Mouse (Mus musculus) spleen, adult 2 months (tissue): ENCODE measurements around the gene Pdik1l. TPM values are rescaled to one million over a fixed set of nuclear protein-coding genes. Genes with fewer than 3 reads are reported as not detected.

Source experiments
- DNase-seq, 2 experiments: peaks; one replicate each; pipeline versions ENCODE4 v3.0.0 to v3.0.0-alpha.2; 2012 to 2021; ENCODE audit warnings: low spot score in 2 of 2, low read depth in 1 of 2
- H3K27ac ChIP-seq: fragments of 200-500 bp; 2 replicates; pipeline ENCODE4 v1.5.1; 2012; ENCODE audit warnings: low read length, inconsistent platforms; ENCODE audit not compliant: insufficient read depth
- H3K27me3 ChIP-seq: fragments of 200-500 bp; 2 replicates; pipeline ENCODE4 v1.6.1; 2012; ENCODE audit warnings: mild to moderate bottlenecking, moderate library complexity, low read length, inconsistent platforms; ENCODE audit not compliant: control insufficient read depth, insufficient read depth
- H3K36me3 ChIP-seq: fragments of 200-500 bp; 2 replicates; pipeline ENCODE4 v1.6.1; 2012; ENCODE audit warnings: mild to moderate bottlenecking, low read length, inconsistent platforms; ENCODE audit not compliant: control insufficient read depth, insufficient read depth
- H3K4me1 ChIP-seq: fragments of 200-500 bp; 2 replicates; pipeline ENCODE4 v1.6.1; 2011; ENCODE audit warnings: inconsistent platforms; ENCODE audit not compliant: control insufficient read depth, insufficient read depth, insufficient read length
- H3K4me3 ChIP-seq: fragments of 200-500 bp; 2 replicates; pipeline ENCODE4 v1.5.1; 2011; ENCODE audit warnings: mild to moderate bottlenecking, inconsistent platforms; ENCODE audit not compliant: insufficient read depth, insufficient read length; ENCODE audit errors: extremely low read depth
- CTCF ChIP-seq: fragments of 200-500 bp; IDR thresholded peaks from 2 replicates; pipeline ENCODE4 v1.5.1; 2011; ENCODE audit warnings: mild to moderate bottlenecking, inconsistent platforms; ENCODE audit not compliant: insufficient read depth, insufficient read length, insufficient replicate concordance; ENCODE audit errors: extremely low read depth
- POLR2A ChIP-seq: fragments of 200-500 bp; IDR thresholded peaks from 2 replicates; pipeline ENCODE4 v1.6.1; 2011; ENCODE audit warnings: low read depth, low read length, inconsistent platforms
- WGBS: fragments of 180-500 bp; shearing (Covaris S2); methylation state at CpG from one replicate; pipeline ENCODE4 v1.1.7; 2018; 5-methylcytosine and 5-hydroxymethylcytosine counted together
- polyA plus RNA-seq: library from polyadenylated mRNA; depleted of rRNA; stranded (reverse); fragments of >200 nt; gene quantifications from 2 replicates; pipeline ENCODE4 v1.2.3, GENCODE M21; 2012

The Pdik1l gene
- polyA plus RNA-seq, 1 experiment: 3.6 TPM

GRCm38 (mm10) chr4:134319674-134320073 lies 32.0 kb upstream of the Pdik1l start:
- 75% methylated on average over 5 of the region's 5 CpGs for WGBS
- no peaks in the 10 kb centered on the region for H3K36me3 ChIP-seq
- TF ChIP-seq POLR2A (no peak), CTCF (no peak)
- no peak overlapping the region for H3K4me3 ChIP-seq
- H3K27ac ChIP-seq: no peak overlapping the region
- no peak for DNase-seq
- H3K27me3 ChIP-seq: no peaks in the 10 kb centered on the region
- no peaks in the 10 kb centered on the region for H3K4me1 ChIP-seq

GRCm38 (mm10) chr4:134319074-134319473 lies 31.4 kb upstream of the Pdik1l start:
- Histone ChIP-seq H3K4me3 (no peak overlapping the region), H3K27me3 (no peaks in the 10 kb centered on the region), H3K27ac (no peak overlapping the region), H3K4me1 (no peaks in the 10 kb centered on the region), H3K36me3 (no peaks in the 10 kb centered on the region)
- TF ChIP-seq CTCF (no peak), POLR2A (no peak)
- 87% methylated on average over 5 of the region's 5 CpGs for WGBS
- no peak for DNase-seq

- no peaks in the 10 kb centered on the region for H3K36me3 ChIP-seq
- no peak for DNase-seq
- no peak for TF ChIP-seq POLR2A
- TF ChIP-seq CTCF: no peak
- H3K4me3 ChIP-seq: no peak overlapping the region
- WGBS: 53% methylated on average over 16 of the region's 16 CpGs
- no peaks in the 10 kb centered on the region for H3K4me1 ChIP-seq
- no peak overlapping the region for H3K27ac ChIP-seq
- H3K27me3 ChIP-seq: no peaks in the 10 kb centered on the region
Observed at GRCm38 (mm10) chr4:134316390-134316789, 28.7 kb upstream of the Pdik1l start.

- H3K27me3 ChIP-seq: no peaks in the 10 kb centered on the region
- no peaks in the 10 kb centered on the region for H3K4me1 ChIP-seq
- TF ChIP-seq CTCF (no peak), POLR2A (no peak)
- no peak for DNase-seq
- H3K4me3 ChIP-seq: no peak overlapping the region
- 96% methylated on average over 9 of the region's 9 CpGs for WGBS
- H3K36me3 ChIP-seq: no peaks in the 10 kb centered on the region
- H3K27ac ChIP-seq: no peak overlapping the region
Observed at GRCm38 (mm10) chr4:134315470-134315869, 27.8 kb upstream of the Pdik1l start.

GRCm38 (mm10) chr4:134314876-134315275 lies 27.2 kb upstream of the Pdik1l start, which contains the start of gene Trim63:
TSS of gene Trim63 (plus strand) at chr4:134315120.
- no peaks in the 10 kb centered on the region for H3K4me1 ChIP-seq
- no peaks in the 10 kb centered on the region for H3K27me3 ChIP-seq
- whole genome bisulfite sequencing: 73% methylated on average over 11 of the region's 11 CpGs
- TF ChIP-seq CTCF (no peak), POLR2A (no peak)
- no peak within 1 kb of the TSS for H3K27ac ChIP-seq
- H3K36me3 ChIP-seq: no peaks in the 10 kb centered on the region
- DNase-seq: no peak
- no peak within 1 kb of the TSS for H3K4me3 ChIP-seq

- TF ChIP-seq POLR2A (no peak), CTCF (no peak)
- no peak for DNase-seq
- 91% methylated on average over 4 of the region's 4 CpGs for WGBS
- no peak overlapping the region for H3K4me3 ChIP-seq
- no peaks in the 10 kb centered on the region for H3K4me1 ChIP-seq
- no peaks in the 10 kb centered on the region for H3K27me3 ChIP-seq
- H3K36me3 ChIP-seq: no peaks in the 10 kb centered on the region
- no peak overlapping the region for H3K27ac ChIP-seq
Observed at GRCm38 (mm10) chr4:134314081-134314655, 26.5 kb upstream of the Pdik1l start.

GRCm38 (mm10) chr4:134312901-134313300 lies 25.2 kb upstream of the Pdik1l start:
- Histone ChIP-seq H3K4me1 (no peaks in the 10 kb centered on the region), H3K27me3 (no peaks in the 10 kb centered on the region), H3K27ac (no peak overlapping the region), H3K36me3 (no peaks in the 10 kb centered on the region), H3K4me3 (no peak overlapping the region)
- DNase-seq: no peak
- 93% methylated on average over 6 of the region's 6 CpGs for WGBS
- TF ChIP-seq CTCF (no peak), POLR2A (no peak)
